Mouse (Mus musculus): ENCODE results near the gene Kars. TPM values are rescaled to one million over a fixed set of nuclear protein-coding genes. Genes with fewer than 3 reads are reported as not detected.

Kars gene
- total RNA-seq (2021): 100 to 1,000 TPM in 1 of 2 experiments, 10 to 100 TPM in 1; 99.8 to 106 TPM

DNA sequence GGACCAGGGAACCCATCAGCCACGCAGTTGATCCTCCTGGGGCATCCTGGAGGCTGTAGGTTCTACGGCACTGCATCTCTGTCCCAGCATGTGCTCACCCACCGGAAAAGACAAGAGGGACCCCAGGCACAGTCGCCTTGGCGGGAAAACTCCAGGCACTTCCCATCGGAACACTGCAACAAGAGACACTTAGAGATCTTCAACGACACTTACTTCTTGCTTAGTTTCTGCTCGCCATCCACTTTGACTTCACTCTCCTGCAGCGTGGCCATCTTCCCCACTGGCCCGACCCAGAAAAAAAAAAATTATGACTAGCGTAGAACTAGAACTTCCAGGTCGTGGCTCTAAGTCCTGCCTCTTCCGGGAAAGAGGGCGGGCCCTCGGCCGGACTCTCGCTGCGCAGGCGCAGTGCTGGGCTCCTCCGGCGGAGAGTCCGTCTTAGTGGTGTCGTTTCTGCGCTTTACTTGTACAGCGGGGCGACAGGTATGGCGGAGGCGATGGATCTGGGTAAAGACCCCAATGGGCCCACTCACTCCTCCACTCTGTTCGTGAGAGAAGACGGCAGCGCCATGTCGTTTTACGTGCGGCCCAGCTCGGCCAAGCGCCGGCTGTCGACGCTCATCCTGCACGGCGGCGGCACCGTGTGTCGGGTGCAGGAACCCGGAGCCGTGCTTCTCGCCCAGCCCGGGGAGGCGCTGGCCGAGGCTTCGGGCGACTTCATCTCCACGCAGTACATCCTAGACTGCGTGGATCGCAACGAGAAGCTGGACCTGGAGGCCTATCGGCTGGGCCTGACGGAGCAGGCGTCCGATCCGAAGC is at the start of gene Kars, which contains the start of gene Terf2ip:
Gene Kars (minus strand): TSS at position 327 of the 819 bp plus-strand sequence.
Gene Terf2ip (plus strand): TSS at position 402 of the 819 bp plus-strand sequence.
- intact Hi-C loops (cut with DNase I): loop anchor here (2.0 kb wide), 1 partner anchor 18 kb away; the partner anchor contains the start of gene Adat1
- DNase-seq: peak; percentile 92 to 94

DNA sequence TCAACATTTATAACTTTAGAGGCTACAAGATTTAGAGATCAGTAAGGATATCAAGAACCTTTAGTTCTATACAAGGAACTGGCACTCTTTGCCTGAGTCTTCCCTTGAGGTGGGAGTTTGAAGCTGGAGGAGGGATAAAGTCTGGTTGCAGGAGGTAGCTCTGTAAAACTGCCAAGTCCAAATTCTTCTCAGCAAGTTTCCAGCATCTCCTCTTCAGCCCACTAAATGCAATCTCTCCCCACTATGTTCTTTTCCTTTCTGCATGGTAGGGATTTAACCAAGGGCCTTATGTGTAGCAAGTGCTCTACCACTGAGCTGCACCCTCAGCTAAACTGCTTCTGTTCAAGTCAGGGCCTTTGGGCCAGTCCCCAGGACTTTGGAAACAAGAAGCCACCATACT is 43.3 kb upstream of the Kars start:
- no peak for DNase-seq
- intact Hi-C loops (cut with DNase I): no loop called here

GRCm38 (mm10) chr8:112051537-112051936 is 40.4 kb upstream of the Kars start:
- DNase-seq: no peak
- intact Hi-C loops (cut with DNase I): no loop called here

DNA sequence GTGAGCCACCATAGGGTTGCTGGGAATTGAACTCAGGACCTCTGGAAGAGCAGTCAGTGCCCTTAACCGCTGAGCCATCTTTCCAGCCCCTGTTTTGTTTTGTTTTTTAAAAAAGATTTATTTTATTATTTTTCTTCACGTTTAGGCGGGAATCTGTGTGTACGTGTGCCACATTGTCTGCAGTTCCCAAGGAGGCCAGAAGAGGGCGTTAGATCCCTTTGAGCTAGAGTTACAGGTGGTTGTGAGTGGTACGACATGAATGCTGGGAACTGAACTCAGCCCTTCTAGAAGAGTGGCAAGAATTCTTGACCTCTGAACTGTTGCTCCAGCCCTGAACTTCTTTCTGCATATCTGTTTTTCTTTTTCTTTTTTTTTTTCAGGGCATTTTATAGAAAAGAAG is 38.9 kb upstream of the Kars start:
- DNase-seq: no peak
- intact Hi-C loops (cut with DNase I): loop anchor here (5.0 kb wide), 2 partner anchors 922 to 1582 kb away; no protein-coding TSS in a partner anchor

DNA sequence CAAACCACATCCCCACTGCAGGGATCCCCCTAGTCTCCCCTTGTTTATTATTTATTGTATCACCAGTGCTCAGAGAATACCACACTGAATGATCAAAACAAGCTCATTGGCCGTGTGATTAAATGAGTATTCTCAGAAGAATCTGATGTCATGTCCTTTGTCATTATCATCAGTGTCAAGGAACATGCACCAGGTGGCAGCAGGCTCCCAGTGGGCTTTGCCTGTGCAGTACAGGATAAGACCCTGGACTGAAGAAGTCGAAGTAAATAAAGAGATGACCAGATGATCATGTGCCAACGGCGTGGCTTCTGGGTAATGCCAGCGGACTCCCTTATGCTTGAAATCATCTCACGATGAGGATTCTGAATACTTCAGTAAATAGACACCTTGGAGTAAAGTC is 37.2 kb upstream of the Kars start:
- intact Hi-C loops (cut with DNase I): loop anchor here (5.0 kb wide), 2 partner anchors 924 to 1584 kb away; no protein-coding TSS in a partner anchor
- no peak for DNase-seq

DNA sequence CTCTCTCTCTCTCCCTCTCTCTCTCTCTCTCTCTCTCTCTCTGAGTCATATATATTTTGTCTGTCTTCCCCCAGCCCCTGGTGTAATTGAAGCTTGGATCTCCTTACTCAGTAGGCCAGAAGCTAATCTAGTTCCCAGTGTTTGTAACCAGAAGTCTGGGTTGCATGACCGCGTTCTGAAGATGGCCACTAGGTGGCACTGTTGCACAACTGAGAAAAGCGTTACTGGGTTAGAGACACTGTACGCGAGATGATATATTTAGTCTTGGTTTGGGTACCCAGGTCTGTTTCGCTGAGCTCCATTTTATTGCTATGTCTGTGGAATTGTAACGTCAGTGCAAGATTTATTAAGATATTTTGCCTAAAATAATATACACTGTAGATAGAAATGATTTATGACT is 34.8 kb upstream of the Kars start:
- intact Hi-C loops (cut with DNase I): loop anchor here (5.0 kb wide), 2 partner anchors 926 to 1586 kb away; no protein-coding TSS in a partner anchor

DNA sequence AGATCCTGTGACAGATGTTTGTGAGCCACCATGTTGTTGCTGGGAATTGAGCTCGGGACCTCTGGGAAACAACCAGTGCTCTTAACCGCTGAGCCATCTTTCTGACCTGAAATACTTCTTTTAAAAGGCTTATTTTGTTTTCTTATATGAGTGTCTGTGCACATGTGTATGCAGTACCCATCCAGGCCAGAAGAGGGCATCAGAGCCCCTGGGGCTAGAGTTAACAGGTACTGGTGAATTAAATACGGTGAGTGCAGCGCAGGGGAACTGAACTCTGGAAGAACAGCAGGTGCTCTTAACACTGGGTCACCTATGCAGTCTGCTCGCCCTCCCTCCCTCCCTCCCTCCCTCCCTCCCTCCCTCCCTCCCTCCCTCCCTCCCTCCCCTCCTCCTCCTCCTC is 34.1 kb upstream of the Kars start:
- no peak for DNase-seq
- intact Hi-C loops (cut with DNase I): loop anchor here (5.0 kb wide), 2 partner anchors 927 to 1587 kb away; no protein-coding TSS in a partner anchor

More for the DNA sequence above, 34.8 kb upstream of the Kars start:
- peak; percentile 70 to 82 for DNase-seq

DNA sequence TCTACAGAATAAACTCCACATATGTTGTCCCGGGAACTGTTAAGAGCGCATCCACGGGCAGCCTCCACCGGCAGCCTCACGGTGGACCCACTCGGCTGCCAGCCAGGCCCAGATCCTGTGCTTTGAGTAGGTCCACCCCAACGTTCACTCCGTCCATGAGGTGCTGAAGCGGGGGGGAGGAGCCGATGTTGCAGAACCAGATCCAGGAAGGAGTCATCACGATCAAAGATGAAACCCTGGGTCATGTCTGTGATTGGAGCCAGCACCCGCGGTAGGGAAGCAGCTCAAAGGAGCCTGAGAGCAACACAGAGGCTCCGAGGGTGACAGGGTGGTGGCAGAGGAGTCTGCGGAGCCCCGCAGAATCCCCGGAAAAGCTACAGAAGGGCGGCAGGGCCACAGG is 26.4 kb upstream of the Kars start:
- intact Hi-C loops (cut with DNase I): no loop called here
- no peak for DNase-seq

GRCm38 (mm10) chr8:112034603-112035002 is 23.5 kb upstream of the Kars start:
- intact Hi-C loops (cut with DNase I): loop anchor here (2.0 kb wide), 1 partner anchor 154 kb away; no protein-coding TSS in a partner anchor

DNA sequence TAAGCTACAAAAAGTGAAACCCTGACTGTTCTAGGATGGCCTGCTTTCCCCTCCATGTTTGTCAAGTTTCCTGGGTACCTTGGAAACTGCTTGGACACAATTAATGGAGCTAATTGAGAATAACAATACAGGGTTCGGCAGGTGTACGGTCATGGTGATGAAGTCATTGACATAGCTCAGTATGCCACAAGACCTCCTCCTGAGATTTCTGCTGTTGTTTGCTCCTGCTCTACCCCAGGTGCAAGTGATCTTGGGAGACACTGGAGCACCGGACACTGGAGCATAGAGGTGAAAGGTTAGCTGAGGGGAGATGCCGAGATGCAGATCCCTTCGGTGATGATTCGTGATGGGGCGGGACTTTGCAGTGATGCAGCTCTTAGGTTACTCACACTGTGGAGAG is 21.9 kb upstream of the Kars start:
- intact Hi-C loops (cut with DNase I): no loop called here
- no peak for DNase-seq

More at GRCm38 (mm10) chr8:112034603-112035002, 23.5 kb upstream of the Kars start:
- peak; percentile 9 to 17 for DNase-seq

DNA sequence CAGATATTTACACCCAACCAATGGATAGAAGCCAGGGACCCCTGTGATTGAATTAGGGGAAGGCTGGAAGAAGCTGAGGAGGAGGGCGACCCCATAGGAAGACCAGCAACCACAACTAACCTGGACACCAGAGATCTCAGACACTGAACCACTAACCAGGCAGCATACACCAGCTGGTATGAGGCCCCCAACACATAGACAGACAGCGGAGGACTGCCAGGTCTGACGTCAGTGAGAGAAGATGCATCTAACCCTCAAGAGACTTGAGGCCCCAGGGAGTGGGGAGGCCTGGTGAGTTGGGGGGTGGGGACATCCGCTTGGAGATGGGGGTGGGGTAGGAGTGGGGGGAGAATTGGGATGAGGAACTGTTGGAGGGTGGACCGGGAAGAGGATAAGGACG is 19.5 kb upstream of the Kars start:
- intact Hi-C loops (cut with DNase I): no loop called here
- DNase-seq: no peak

- DNase-seq: no peak
- intact Hi-C loops (cut with DNase I): no loop called here
These were observed 18.3 kb upstream of the Kars start for GRCm38 (mm10) chr8:112029455-112029854.

DNA sequence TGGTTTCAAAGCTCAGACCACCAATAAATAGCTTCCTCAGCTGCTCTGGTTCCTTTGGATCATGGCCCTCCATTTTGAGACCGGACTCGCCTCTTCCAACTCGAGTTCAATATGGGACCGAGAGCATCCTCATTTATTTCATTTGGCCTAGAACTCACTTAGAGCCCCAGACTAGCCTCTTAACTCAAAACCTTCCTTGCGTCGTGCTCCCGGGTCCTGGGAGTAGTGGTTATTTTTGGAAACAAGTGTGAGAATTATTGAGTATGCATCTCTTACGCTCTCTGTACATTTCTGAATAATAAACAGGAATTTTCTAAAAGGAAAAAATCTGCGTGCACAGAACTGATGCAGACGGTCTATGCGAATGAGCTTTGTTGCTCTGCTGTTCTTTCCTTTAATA is 3.8 kb upstream of the Kars start, which contains the start of gene Gm6793:
Gene Gm6793 (minus strand): TSS at position 101 of the 400 bp plus-strand sequence.
- DNase-seq: no peak
- intact Hi-C loops (cut with DNase I): no loop called here

GRCm38 (mm10) chr8:112011816-112012242 is 706 bp upstream of the Kars start:
- intact Hi-C loops (cut with DNase I): loop anchor here (2.0 kb wide), 1 partner anchor 19 kb away; the partner anchor contains the start of gene Adat1
- peak in 1 of 2 experiments; percentile 31 for DNase-seq

GRCm38 (mm10) chr8:112009558-112009957 is 1.6 kb downstream of the Kars start:
- intact Hi-C loops (cut with DNase I): no loop called here
- no peak for DNase-seq

DNA sequence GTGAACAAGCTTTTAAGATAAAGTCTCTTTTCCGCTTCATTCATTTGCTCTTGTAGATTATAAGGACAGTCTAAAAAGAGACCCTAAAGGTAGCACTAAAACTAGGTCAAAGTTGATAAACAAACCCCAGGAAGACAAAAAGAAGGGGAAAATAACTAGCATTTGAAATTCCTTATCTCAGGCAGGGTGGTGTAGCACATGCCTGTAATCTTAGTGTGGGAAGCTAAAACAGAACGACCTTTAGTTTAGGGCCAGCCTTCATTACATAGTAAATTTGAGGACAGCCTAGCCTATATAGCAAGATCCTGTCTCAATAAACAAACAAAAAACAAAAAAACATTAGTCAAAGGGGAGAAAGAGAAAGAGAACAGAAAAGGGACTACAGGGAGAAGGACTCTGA is 3.5 kb downstream of the Kars start:
- intact Hi-C loops (cut with DNase I): no loop called here
- DNase-seq: no peak

GRCm38 (mm10) chr8:112005601-112006000 is 5.5 kb downstream of the Kars start:
- intact Hi-C loops (cut with DNase I): no loop called here
- DNase-seq: no peak

GRCm38 (mm10) chr8:112004754-112005153 is 6.4 kb downstream of the Kars start:
- no peak for DNase-seq
- intact Hi-C loops (cut with DNase I): no loop called here

DNA sequence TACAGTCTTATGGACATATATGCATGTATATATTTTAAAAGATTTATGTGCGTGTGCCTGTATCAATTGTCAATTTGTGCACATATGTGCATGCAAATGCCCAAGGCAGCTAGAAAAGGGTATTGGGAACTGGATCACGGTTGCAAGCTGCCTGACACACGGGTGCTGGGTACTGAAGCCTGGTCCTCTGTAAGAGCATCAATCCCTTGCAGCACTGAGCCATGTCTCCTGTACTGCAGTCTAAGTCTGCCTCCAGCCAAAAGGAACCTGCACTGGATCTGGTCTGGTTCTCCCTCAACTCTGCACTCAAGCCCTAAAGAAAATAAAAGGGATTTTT is 18.5 kb downstream of the Kars start:
- intact Hi-C loops (cut with DNase I): loop anchor here (2.0 to 5.0 kb wide), 2 partner anchors 18 to 315 kb away; partner anchors contain the start of genes Kars and Terf2ip
- no peak for DNase-seq

DNA sequence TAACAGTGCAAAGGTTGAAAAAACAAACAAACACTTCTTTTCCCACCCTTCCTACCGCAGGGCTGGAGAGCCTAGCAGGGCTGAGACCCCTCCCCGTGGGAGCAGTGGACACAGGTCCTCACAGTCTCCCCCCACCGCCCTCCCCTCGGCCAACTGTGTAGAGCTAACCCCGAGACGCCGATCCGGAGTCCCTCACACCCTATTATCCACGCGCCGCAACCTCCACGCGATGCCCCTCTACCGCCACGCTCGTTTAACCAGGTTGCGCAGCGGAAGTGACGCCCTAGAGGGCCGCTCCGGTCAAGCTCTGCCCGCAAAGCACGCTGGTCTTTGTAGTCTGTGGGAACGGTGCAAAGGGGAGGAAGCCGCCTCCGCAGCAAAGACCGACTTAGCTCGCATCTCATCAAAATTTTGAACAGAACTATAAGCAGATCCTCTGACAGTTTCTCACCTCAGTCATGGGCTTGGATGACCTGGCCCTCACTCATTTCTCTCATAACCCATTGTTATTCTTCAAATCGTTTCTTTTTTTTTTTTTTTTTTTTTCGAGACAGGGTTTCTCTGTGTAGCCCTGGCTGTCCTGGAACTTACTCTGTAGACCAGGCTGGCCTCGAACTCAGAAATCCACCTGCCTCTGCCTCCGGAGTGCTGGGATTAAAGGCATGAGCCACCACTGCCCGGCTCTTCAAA is 19.0 kb downstream of the Kars start, which contains the start of gene Adat1:
Gene Adat1 (minus strand): TSS at position 290 of the 690 bp plus-strand sequence.
- DNase-seq: peak; percentile 77 to 83
- intact Hi-C loops (cut with DNase I): loop anchor here (2.0 to 5.0 kb wide), 2 partner anchors 19 to 315 kb away; partner anchors contain the start of genes Kars and Terf2ip

GRCm38 (mm10) chr8:111991278-111991677 is 19.8 kb downstream of the Kars start:
- intact Hi-C loops (cut with DNase I): loop anchor here (2.0 to 5.0 kb wide), 2 partner anchors 50 to 314 kb away; partner anchors contain the start of gene Gabarapl2

More at GRCm38 (mm10) chr8:111991278-111991677, 19.8 kb downstream of the Kars start:
- no peak for DNase-seq
